Mouse (Mus musculus) G1E (cell line): ENCODE measurements at regions not wholly inside any gene's neighbourhood (a gene's known extent, or its start where the extent isn't known, plus 50 kb on each side); places are given as distances from the start of the nearest gene placed in this dataset.
A peak's percentile ranks its signal among the peaks of the same experiment; 100 is the strongest.

ENCODE experiments used
- ATAC-seq: 2 replicates; pipeline ENCODE4 v1.8.0; 2016; ENCODE audit warnings: mild to moderate bottlenecking; ENCODE audit not compliant: insufficient number of reproducible peaks, poor library complexity, low FRiP score, severe bottlenecking; ENCODE audit errors: extremely low read depth
- DNase-seq: peaks from one replicate; pipeline ENCODE4 v3.0.0; 2012; ENCODE audit warnings: low spot score
- H3K27me3 ChIP-seq: 2 replicates; pipeline ENCODE4 v1.6.1; 2012; ENCODE audit warnings: mild to moderate bottlenecking, low read length, inconsistent platforms; ENCODE audit not compliant: insufficient read depth
- H3K36me3 ChIP-seq: replicated peaks from 2 replicates; pipeline ENCODE3; 2012; ENCODE audit warnings: mild to moderate bottlenecking, inconsistent platforms
- H3K4me1 ChIP-seq: 2 replicates; pipeline ENCODE4 v1.6.1; 2012; ENCODE audit warnings: low read depth, low read length, inconsistent platforms, mixed read lengths; ENCODE audit not compliant: insufficient read depth
- H3K4me3 ChIP-seq: 2 replicates; pipeline ENCODE4 v1.5.1; 2012; ENCODE audit warnings: low read depth, mild to moderate bottlenecking, inconsistent platforms, low read length, moderate library complexity, mixed read lengths
- H3K9me3 ChIP-seq: replicated peaks from 2 replicates; pipeline ENCODE4 v1.6.1; 2012; ENCODE audit warnings: inconsistent platforms
- CTCF ChIP-seq: IDR thresholded peaks from 2 replicates; pipeline ENCODE4 v1.5.1; 2012; ENCODE audit warnings: low read depth, low read length, inconsistent platforms, mixed read lengths
- GATA1 ChIP-seq: IDR thresholded peaks from 2 replicates; pipeline ENCODE4 v1.6.1; 2012; ENCODE audit warnings: borderline replicate concordance, low read length, inconsistent platforms, mixed read lengths
- GATA2 ChIP-seq: IDR thresholded peaks from 2 replicates; pipeline ENCODE4 v1.6.1; 2012; ENCODE audit warnings: low read depth, low read length, inconsistent platforms, borderline replicate concordance
- POLR2AphosphoS5 ChIP-seq: IDR thresholded peaks from 2 replicates; pipeline ENCODE4 v1.6.1; 2012; ENCODE audit warnings: low read depth, low read length, inconsistent platforms; ENCODE audit not compliant: insufficient replicate concordance
- TAL1 ChIP-seq: conservative IDR thresholded peaks from 2 replicates; pipeline ENCODE4 v1.6.1; 2012; ENCODE audit warnings: low read depth, low read length, inconsistent platforms, mixed read lengths

- TF ChIP-seq TAL1 = no peak
- TF ChIP-seq POLR2AphosphoS5 = no peak
- TF ChIP-seq GATA1 = no peak
- TF ChIP-seq GATA2 = no peak
- no peak for TF ChIP-seq CTCF
- no peak for DNase-seq
- no peaks in the 10 kb centered on the region for H3K4me1 ChIP-seq
- peaks cover 6% of the 10 kb centered on the region for H3K9me3 ChIP-seq
- no peak for ATAC-seq
- H3K36me3 ChIP-seq = no peaks in the 10 kb centered on the region
- peaks cover 6% of the 10 kb centered on the region; the same call in 1 of the 2 replicates for H3K27me3 ChIP-seq
- no peak overlapping the region for H3K4me3 ChIP-seq
Observed at GRCm38 (mm10) chr12:57970163-57970562, 241.4 kb upstream of the Sstr1 start.

GRCm38 (mm10) chr12:57972484-57972883, 239.1 kb upstream of the Sstr1 start:
- TF ChIP-seq GATA1 = no peak
- no peak for TF ChIP-seq GATA2
- TF ChIP-seq TAL1 = no peak
- no peak for TF ChIP-seq CTCF
- TF ChIP-seq POLR2AphosphoS5 = no peak
- peak; percentile 22; the same call in 1 of the 2 replicates for ATAC-seq
- DNase-seq = no peak
- H3K4me3 ChIP-seq = no peak overlapping the region
- no peaks in the 10 kb centered on the region for H3K36me3 ChIP-seq
- H3K9me3 ChIP-seq = peaks cover 6% of the 10 kb centered on the region
- H3K27me3 ChIP-seq = peaks cover 6% of the 10 kb centered on the region; the same call in 1 of the 2 replicates
- no peaks in the 10 kb centered on the region for H3K4me1 ChIP-seq
